Mouse (Mus musculus) Muller cell, postnatal 12 days (primary cell): ENCODE data around the gene Rab11a.
A peak's percentile ranks its signal among the peaks of the same experiment; 100 is the strongest.

Experiments
- DNase-seq: peaks from one replicate; pipeline ENCODE4 v3.0.0-alpha.2; 2015; ENCODE audit errors: inconsistent ontology term

Gene Rab11a

GRCm38 (mm10) chr9:64737406-64738201 lies at the start of gene Rab11a:
Gene Rab11a, minus strand, starts transcription at chr9:64737758.
- peak; percentile 96 for DNase-seq

DNA sequence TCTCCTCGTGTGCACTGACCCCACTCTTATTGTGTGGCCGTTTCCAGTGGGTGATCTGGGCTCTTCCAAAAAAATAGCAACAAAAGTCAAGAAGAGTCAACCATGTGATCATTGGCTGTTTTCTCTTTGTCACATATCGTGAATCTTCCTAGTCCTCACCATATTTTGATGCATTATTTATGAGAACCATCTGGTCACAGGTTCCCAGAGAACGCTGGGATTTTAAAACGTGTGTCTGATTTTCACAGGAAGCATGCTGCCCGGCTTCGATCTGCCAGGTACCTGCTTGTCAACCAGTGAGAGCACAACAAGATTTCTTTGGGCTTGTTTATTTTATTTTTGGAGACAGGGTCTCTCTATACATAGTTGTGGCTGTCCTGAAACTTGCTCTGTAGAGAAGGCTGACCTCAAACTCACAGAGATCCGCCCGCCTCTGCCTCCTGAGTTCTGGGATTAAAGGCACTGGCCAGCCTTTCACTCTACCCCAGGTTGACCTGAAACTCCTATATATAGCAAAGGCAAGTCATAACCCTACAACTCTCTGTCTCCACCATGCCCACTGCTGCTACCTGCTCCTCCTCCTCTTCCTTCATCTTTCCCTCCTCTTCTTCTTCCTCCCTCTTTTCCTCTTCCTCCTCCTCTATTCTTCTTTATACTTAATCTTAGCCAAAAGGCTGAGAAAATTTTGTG lies 48.8 kb upstream of the Rab11a start:
- no peak for DNase-seq

GRCm38 (mm10) chr9:64784841-64785240 lies 47.3 kb upstream of the Rab11a start:
- DNase-seq = peak; percentile 27

DNA sequence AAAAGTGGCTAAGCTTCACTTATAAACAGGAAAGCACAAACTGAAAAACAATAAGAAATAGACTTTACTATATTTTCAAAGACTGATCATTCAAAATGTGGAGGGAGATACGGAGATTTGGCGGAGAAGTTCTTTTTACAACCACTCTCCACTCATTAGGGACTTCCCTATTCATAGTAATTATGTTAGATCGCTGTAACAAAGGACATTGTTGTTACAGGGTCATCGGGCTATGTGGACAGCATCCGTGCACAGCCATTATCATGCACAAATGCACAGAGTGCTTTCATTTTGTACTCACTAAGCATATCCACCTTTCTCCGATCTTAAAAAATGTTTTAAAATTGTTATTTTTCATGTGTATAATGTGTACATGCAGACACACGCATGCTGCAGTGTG lies 46.0 kb upstream of the Rab11a start:
- peak; percentile 30 for DNase-seq

- peak; percentile 37 for DNase-seq
Observed at GRCm38 (mm10) chr9:64779628-64780027, 42.1 kb upstream of the Rab11a start.

DNA sequence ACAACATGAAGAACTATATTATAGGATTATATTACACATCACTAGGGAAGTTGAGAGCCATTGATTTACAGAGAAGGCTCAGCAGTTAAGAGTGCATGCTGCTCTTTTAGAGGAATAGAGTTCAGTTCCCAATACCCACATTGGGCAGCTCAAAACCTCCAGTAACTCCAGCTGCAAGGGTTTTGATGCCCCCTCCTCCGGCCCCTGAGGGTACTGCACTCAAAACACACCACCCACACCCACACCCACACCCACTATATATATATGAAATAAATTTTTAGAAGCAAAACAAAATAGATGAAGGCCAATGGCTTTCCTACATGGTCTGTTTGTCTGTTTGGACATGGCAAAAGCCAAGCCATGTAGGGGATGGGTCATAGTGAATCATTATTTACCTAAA lies 40.6 kb upstream of the Rab11a start:
- DNase-seq = no peak

GRCm38 (mm10) chr9:64777441-64777987 lies 40.0 kb upstream of the Rab11a start:
- no peak for DNase-seq

DNA sequence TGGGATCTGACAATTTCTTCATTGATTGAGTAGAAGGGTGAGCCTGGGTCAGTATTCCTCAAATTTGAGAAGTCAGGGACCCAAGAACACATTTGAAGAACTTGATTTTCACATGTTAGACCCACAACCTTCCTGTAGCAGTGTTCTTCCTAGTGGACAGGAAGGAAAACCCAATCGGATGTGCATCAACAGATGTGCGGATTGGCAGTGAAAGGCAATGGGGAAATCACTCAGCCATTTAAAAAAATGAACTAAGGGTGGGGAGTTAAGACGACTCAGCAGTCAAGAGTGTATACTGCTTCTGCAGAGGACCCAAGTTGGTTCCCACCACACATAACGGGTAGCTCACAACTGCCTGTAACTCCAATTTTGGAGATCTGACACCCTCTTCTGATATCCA lies 37.9 kb upstream of the Rab11a start:
- no peak for DNase-seq

DNA sequence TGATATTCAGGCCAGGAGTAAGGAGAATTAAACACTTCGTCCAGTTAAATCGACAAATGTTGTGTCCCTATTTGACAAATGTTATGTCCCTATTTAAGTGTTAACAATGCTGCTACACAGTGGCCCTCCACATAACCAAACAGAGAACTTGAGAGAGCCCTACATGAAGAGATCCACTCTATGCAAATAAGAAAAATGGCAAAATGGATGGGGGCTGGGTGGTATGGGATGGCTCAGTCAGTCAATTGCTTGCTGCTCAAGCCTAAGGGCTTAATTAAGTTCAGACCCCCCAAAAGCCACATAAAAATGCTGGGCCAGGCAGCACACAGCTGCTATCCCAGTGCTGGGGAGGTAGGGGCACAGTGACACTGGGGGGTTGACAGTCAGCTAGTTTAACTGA lies 37.3 kb upstream of the Rab11a start:
- no peak for DNase-seq

DNA sequence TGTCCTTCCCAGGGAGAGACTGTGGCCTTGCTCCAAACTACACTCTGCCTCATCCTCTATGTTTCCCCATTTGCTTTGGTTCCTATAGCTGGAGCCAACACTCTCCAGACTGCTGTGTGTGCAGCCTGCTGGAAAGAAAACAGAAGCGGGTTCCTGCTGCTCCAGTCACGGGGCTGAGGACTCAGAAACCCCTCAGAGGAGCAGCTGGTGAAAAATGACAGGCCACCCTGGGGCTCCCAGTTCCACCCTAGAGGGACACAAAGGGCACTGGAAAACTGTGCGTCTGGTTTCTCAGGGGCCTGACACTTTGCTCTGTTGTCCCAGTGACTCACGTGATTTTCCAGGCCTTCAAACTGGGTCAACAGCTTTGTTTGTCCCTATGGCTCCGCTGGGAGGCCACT lies 36.9 kb upstream of the Rab11a start:
- DNase-seq = peak; percentile 78

DNA sequence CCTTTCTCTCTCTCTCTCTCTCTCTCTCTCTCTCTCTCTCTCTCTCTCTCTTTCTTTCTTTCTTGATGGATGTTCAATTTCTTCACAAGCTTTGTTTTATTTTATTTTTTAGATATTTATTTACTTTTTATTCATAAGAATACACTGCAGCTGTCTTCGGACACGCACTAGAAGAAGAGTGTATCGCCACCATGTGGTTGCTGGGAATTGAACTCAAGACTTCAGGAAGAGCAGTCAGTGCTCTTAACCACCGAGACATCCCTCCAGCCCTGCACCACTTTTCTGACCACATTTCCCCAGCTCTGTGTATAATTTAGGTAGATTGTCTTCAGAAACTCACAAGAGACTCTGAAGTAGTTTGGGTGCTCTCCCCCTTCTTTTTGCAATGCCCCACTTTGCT lies 36.4 kb upstream of the Rab11a start:
- no peak for DNase-seq

- DNase-seq = no peak
Observed at GRCm38 (mm10) chr9:64773254-64773653, 35.7 kb upstream of the Rab11a start.

- peak; percentile 41 for DNase-seq
Observed at GRCm38 (mm10) chr9:64771236-64771635, 33.7 kb upstream of the Rab11a start.

DNA sequence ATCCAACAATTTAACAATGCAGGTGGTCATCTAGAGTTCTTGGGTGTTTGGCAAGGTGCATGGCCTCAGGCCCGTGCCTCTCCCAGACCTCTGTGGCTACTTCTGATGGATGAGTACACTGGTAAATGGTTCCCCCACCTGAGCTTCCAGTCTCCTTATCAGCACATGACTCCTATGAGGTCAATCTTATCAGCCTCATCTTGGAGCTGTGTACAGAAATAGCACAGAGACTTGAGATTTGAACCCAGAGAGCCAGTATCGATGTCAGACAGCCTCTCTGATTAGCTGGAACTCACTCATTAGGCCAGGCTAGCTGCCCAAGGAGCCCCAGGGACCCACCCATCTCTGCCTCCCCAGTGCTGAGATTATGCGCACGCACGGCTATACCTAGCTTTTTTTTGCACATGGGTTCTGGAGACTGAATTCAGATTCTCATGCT lies 32.9 kb upstream of the Rab11a start:
- no peak for DNase-seq

GRCm38 (mm10) chr9:64769911-64770310 lies 32.4 kb upstream of the Rab11a start:
- DNase-seq = no peak

- DNase-seq = peak; percentile 80
Observed at GRCm38 (mm10) chr9:64769066-64769695, 31.6 kb upstream of the Rab11a start.

GRCm38 (mm10) chr9:64767796-64768195 lies 30.2 kb upstream of the Rab11a start:
- DNase-seq = no peak

DNA sequence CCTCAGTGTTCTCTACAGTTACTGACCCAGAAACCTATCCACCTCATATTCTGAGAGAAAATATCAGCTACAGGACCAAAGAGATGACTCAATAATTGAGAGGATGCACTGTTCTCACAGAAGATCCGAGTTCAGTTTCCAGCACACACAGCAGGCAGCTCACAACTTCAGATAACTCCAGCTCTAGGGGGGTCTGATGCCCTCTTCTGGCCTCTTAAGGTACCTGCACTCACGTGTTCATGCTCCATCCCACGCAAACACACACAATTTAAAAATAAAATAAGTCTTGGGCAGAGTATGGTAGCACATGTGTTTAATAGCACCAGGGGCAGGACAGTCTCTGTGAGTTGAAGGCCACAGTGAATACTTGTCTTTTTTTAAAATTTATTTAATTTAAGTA lies 28.6 kb upstream of the Rab11a start:
- no peak for DNase-seq

DNA sequence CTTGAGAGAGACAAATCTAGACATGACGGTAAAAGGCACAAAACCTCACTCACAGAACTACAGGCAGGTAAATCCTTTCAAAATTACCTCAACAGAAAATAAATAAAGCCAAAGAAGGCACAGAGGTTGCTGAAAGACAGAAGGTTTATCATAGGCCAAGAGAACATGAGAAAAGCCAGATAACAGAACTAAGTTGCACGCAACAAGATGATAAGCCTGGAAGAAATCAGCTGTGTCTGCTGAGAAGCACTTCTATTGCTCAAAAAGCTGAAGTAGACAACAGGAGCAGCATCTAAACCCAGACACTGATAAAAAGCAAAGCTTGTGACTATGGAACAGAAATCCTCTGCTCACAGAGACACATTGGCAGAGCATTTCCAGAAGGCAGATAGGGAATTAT lies 27.3 kb upstream of the Rab11a start:
- DNase-seq = no peak

DNA sequence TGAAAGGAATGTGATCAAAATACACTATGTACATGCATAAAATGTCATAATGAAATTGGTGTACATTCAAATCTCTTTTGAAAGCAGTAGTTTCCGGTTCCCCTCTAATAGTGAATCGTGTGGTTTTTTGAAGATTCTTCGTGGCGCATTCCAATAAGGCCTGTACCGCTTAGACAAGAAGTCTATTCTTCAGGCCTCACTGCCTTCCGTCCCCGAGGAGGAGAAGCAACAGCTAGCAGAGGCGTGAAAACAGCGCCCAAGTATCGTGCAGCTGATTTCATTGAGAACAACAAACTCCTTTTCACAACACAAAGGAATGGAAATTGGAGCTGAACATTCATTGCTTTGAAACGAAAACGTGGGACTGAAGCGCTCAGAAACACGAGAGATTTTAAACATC lies 20.5 kb upstream of the Rab11a start:
- DNase-seq = peak; percentile 51

DNA sequence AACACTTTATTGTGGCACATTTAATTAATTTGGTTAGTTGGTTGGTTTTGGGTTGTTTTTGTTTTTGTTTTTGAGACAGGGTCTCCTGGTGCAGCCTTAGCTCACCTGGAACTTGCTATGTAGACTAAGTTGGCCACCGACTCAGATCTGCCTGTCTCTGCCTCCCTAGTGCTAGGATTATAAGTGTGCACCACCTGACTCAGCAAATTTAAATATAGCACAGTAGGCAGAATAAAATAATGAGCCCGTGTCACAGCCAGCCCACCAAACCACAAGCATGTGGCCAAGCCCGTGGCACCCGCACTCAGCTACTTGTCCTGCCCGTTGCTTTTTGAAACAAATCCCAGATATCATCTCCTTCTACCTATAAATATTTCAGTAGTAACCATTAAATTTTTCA lies 15.0 kb upstream of the Rab11a start:
- DNase-seq = no peak

DNA sequence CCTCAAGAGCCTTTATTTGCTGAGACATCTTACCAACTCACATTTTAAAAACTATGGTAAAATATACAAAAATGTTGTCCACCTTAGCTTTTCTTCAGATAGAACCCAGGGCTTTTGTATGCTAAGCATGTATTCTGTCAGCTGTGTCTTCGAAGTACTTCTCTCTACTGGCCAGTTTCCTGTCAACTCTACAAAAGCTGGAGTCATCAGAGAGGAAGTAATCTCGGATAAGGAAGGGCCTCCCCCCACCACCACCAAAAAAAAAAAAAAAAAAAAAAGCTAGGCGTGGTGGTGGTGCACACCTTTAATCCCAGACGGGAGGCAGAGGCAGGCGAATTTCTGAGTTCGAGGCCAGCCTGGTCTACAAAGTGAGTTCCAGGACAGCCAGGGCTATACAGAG lies 11.8 kb upstream of the Rab11a start:
- DNase-seq = no peak
